Mouse (Mus musculus) mesoderm, embryonic 11.5 days (tissue): ENCODE measurements at regions not wholly inside any gene's neighbourhood (a gene's known extent, or its start where the extent isn't known, plus 50 kb on each side); places are given as distances from the start of the nearest gene placed in this dataset.
"Not testable (repeated sequence)": the region's sequence is repeated elsewhere in the genome, so short reads cannot be mapped to it uniquely, and the experiment has no call there.

Source experiments
- DNase-seq: peaks from one replicate; pipeline ENCODE4 v3.0.0-alpha.2; 2012; ENCODE audit warnings: low read depth, low spot score

DNA sequence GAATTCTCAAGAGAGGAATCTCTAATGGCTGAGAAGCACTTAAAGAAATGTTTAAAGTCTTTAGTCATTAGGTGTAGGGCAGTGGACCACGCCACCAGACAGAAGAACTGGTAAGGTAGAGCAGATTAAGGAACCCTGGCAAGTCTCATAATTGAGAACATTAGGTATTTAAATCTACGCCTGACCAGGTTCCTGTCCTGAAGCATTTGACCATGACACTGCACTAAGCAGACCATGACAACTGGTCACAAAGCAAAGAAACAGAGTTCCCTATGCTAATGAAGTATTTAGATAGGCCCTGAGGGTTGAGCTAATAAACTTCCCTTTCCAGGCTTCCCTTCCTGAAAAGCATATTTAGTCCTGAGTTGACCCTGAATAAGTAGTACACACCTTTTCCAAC, 562.3 kb downstream of the Cdh11 start:
- no peak for DNase-seq

DNA sequence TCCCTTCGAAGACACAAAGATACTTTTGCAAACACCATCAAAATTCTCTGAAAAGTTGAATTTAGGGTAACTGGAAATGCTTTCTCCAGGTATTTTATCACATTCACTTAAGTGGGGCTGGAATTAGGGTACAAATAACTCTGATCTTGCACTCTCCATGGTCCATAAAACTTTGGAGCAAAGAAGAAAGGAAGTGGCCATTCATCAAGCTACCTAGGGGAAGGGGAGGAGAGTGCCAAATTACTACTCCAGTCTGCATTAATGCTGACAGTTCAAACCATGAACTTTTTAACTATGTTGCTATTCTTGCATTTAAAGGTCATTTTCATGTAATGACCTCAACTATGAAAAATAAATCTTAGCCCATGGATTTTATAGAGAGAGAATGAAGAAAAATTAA, 579.8 kb downstream of the Cdh11 start:
- no peak for DNase-seq

DNA sequence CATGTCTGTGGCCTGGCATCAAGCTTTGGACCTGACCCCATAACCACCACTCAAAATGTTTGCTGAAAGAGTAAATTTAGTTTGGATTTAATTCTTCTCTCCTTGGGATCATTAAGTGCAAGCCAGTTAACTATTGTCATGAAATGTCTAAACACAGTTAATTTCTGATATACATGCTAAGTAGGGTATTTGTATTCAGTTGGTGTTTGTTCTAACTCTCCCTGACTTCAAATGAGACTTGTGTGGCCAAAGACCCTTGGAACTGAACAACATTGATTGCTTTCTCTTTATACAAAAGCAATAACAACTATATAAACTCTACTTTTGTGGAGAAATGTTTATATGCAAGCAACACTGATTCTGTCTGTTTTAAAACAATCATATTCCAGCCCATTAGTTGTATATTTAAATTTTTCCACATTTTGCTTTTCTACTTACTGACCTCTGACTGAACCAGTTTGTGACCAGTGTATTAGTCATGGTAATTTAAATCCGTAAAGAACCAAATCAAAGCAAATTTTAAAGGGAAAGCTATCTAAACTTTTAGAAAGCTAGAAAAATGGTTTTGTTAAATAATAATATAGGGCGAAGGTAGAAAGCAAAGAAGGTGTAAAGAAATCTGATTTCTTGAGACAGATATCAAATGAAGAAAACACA, 625.8 kb downstream of the Cdh11 start:
- DNase-seq, result no peak

GRCm38 (mm10) chr8:102118657-102119056, 666.8 kb downstream of the Cdh11 start:
- no peak for DNase-seq

DNA sequence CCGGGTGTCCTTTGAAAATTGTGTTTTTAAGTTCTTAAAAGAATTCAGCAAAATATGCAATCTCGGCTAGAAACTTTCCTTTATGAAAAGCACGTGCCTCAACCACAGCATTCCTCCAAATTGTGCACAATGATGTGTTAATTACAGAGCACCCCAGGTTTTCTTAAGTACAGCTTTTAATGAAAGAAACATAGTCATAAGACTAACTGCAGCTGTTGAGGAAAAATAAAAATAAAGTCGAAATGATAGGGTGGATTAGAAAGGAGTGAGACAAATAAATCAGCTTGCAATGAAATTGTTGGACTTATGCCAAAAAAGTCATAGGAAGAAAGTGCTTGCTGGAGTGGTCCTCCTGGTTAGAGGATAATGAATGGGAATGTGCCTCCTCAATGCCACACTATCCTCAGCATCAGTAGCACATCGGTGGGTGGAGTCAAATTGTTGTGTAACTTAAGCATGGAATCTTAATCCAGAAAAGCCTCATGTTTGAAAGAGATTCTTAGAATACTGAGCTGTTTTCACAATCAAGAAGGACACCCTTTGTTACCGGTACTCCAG, 668.5 kb downstream of the Cdh11 start:
- DNase-seq, result no peak

DNA sequence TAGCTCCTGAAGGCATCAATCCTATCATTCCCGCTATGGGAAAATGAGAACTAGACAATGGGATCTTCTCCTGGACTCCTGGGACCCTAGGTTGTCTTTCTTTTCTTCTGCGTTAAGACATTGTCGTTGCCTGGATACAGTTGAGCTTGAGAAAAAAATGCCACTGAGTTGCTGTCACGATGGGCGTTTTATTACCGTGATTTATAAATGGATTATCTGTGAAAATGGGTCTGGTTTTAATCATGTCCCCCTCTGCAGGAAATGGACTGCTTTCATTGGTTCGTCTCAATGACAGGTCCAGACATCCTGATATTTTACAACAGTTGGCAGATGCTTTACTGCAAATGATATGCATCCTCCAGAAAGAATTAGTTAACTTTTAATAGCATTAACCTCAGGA, 681.7 kb downstream of the Cdh11 start:
- peak; percentile 82 for DNase-seq

GRCm38 (mm10) chr8:102096726-102097125, 688.7 kb downstream of the Cdh11 start:
- no peak for DNase-seq

DNA sequence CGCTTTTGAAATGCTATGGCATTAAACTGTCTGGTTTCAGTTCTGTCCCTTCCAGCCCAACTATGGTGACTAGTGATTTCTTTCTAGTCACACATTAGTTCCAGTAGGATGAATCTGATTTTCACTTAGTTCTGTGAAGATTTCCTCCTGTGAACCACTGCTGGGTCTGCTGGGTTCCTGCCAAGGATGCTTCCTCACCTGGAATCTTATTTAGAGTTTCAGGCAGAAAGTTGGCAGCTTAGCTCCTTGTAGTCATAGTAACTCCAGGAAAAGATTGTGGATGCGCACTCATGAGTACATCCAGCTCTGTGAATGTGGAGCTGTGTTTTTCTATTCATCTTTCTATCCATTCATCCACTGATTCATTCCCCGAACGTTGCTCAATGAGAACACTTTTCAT, 699.5 kb downstream of the Cdh11 start:
- DNase-seq, result no peak

GRCm38 (mm10) chr8:102075611-102076010, 709.8 kb downstream of the Cdh11 start:
- DNase-seq, result no peak

GRCm38 (mm10) chr8:102064137-102064536, 721.3 kb downstream of the Cdh11 start:
- DNase-seq, result no peak

DNA sequence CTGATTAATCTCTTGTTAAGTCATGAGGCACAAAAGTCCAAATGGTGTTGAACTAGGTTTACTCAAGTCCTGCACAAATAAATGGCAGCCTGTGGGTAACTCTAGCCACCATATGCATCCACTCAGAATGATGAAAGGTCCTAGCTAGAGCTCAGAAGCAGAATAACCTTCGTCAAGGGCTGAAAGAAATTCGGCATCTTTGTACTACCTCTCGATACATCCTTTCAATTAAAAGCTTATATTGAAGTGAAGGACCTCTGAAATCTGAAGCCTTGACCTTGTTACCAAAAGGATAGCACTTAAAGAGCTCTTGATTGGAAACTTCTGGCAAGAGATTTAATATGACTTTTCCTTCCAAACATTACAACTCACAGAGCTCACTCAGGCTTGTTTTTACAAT, 732.0 kb downstream of the Cdh11 start:
- no peak for DNase-seq

- DNase-seq, result peak; percentile 48
Observed at GRCm38 (mm10) chr8:102026956-102027927, 758.2 kb downstream of the Cdh11 start.

- no peak for DNase-seq
Observed at GRCm38 (mm10) chr8:102024472-102024871, 761.0 kb downstream of the Cdh11 start.

DNA sequence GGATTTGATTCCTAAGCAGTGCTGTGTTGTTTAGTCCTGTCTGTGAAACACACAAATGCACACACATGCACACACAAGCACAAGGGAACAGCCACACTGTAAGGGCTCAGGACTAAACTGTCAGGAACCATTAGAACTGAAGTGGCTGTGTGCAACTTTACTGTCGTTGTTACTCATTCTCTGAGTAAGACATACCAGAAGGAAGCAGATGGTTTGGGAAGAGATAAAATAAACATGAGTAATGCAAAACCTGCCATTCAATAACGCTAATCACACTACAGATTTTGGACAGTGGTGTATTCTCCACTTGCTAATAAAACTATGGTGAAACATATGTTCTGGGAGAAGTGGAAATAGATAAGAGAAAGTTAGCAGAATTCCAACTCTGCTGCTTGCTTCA, 767.7 kb downstream of the Cdh11 start:
- no peak for DNase-seq

- DNase-seq, result no peak
Observed at GRCm38 (mm10) chr8:102000326-102001016, 785.0 kb downstream of the Cdh11 start.

DNA sequence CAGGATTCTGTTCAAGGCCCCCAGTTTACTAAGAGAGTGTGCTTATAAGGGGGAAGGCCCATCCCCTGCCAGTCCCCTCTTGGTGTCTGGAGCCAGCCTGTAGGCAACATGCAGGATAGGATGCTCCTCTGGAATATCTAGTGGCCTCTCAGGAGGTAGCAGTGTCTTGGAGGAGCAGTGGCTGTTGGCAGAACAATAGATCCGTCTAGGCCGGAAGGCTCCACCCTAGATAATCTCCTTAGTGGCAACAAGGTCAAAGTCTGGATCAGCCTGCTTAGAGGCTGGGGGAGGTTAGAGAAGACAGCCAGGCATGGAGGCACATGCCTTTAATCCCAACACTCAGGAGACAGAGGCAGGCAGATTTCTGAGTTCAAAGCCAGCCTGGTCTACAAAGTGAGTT, 788.7 kb downstream of the Cdh11 start:
- DNase-seq, result not testable (repeated sequence)

DNA sequence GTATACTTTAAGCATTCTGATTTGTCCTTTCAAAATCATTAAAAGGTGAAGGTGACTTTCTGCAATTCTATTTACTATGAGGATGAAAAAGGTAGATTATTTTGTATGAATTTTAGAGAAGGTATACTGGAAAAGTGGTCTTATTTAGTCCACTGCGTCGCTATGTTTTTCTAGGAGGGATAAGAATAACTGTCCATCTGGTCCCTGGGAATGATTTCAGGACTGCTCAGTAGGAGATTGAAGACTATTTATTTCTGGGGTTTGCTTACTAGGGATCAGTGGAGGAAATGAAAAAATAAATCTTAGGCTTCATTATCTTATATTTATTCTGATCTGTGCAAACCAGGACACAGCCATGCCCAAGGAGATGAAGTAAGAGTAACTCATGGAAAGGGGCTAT, 828.6 kb downstream of the Cdh11 start:
- DNase-seq, result no peak

DNA sequence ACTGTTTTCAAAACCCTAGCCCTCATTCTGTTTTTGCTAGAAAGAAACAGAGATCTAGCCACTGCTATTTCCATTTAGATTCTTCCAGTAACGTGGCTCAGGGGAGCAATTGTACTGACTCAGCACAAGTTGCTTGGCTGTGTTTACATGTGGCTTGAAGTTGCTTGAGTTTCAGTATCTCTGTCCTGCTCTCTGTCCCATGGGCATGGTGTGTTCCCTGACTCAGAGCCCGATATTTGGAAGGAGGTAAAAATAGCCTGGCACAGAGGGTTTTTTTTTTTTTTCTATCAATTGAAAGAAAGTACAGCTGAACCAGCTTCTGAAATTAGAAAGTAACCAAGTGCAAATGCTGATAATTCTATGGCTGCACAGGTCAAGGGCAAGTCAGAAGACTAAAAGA, 834.8 kb downstream of the Cdh11 start:
- no peak for DNase-seq

DNA sequence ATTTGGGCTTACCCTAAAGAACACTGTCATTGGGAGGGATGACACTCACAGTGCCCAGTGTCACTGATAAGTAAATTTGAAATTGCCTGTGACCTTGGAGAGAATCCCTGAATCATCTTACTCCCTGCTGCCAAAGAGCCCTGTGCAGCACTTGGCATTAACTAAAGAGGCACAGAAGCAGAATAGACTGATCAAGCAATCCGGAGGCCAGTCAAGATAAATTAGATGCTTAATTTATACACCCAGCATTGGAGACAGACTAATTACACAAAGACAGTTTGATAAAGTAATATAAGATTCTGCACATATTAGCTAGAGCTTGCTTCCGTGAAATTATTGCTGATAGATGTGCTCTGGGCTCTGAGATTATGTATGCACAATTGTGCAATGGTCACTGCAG, 847.6 kb downstream of the Cdh11 start:
- no peak for DNase-seq

DNA sequence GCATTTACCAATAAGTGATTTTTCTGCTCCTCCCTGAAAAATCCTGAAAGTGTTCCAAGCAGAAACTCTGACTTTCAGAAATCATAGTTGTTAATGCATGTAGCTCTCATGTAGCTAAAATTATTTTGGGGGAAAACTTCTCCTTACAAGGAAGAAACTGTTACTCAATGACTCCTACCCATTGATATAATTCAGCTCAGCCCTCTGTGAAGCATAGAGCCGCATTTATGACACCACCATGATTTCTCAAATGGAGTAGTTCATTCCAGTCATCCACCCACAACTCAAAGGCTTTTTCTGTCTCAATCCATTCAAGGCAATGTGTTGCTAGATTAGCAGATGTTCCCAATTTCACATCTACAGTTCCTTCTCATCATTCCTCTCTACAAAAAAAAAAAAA, 871.8 kb downstream of the Cdh11 start:
- DNase-seq, result no peak
